Mouse (Mus musculus): Measurements from ENCODE around the gene Galr2. TPM values are rescaled to one million over a fixed set of nuclear protein-coding genes. Genes with fewer than 3 reads are reported as not detected.

The Galr2 gene
- total RNA-seq, 1 experiment, result 1.8 TPM

DNA sequence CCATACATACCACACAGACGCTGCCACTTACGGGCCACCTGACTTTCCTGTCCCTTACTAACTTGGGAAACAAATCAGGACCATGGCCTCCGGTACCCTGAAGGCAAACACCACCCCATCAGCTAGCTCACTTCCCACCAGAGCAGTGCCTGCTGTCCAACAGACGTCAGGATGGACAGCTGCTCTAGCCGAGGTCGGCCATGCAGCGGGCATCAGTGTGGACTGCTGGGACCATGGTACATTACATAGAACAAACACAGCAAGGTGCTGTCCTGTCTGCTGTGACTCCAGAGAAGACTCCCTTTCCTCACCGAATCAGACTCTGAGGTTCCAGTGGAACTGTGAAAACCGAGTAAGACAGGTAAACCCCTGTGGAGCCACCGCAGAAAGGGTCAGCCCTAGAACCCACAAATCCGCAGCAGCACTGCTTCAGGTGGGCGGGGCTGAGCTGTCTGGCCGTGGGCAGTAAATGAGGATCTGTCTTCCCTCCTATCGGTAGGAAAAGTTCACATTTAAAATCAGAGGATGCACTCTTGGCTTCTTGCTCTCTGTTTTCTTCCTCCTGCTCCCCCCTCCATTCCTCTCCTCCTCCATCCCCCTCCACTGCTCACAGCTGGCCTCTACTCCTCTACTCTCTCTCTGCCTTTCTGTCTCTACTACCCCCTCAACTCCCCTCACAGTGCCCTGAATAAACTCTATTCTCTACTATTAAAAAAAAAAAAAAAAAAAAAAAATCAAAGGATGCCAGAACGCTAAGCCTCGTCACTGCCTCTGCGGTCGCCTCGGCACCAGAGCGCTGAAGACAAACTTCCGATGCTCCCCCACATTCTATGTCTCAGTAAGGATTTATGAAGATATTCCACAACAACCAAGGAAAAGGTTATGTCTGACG, 25.4 kb upstream of the Galr2 start:
- Histone ChIP-seq H3K27ac (ENCODE audit: insufficient read depth, low read depth, low read length, poor library complexity, severe bottlenecking) (no peak overlapping the region), H3K4me1 (ENCODE audit: control insufficient read depth in 2 of 2, insufficient read depth in 2 of 2, low read length in 2 of 2, poor library complexity in 1 of 2) (no peaks in the 10 kb centered on the region), H3K9ac (ENCODE audit: insufficient read depth, low read depth, low read length, poor library complexity, severe bottlenecking) (no peak overlapping the region), H3K36me3 (ENCODE audit: control insufficient read depth, insufficient read depth, low read length, poor library complexity, severe bottlenecking) (peaks cover 67% of the 10 kb centered on the region), H3K9me3 (ENCODE audit: control insufficient read depth, insufficient read depth, low read depth, low read length) (no peaks in the 10 kb centered on the region), H3K4me3 (ENCODE audit: insufficient read depth in 1 of 2, low read depth in 1 of 2, low read length in 2 of 2, poor library complexity in 1 of 2, severe bottlenecking in 1 of 2) (no peak overlapping the region)
- DNase-seq (ENCODE audit: low read depth, low spot score), result no peak
- in situ Hi-C loops (cut with MboI; ENCODE audit: low sequenced_read_pairs in 2 of 2, unreplicated experiment in 2 of 2), result no loop called here
- TF ChIP-seq CHD2 (IDR thresholded peaks at IDR 0.05; ENCODE audit: low read depth, low read length) (no peak), MAFK (IDR thresholded peaks at IDR 0.05; ENCODE audit: insufficient read depth, low read depth, low read length) (no peak), HCFC1 (IDR thresholded peaks at IDR 0.05; ENCODE audit: borderline replicate concordance, insufficient read depth, low read length) (no peak), ZNF384 (IDR thresholded peaks at IDR 0.05; ENCODE audit: low read depth, low read length) (no peak), ZC3H11A (IDR thresholded peaks at IDR 0.05; ENCODE audit: borderline replicate concordance, low read depth, low read length) (no peak)

DNA sequence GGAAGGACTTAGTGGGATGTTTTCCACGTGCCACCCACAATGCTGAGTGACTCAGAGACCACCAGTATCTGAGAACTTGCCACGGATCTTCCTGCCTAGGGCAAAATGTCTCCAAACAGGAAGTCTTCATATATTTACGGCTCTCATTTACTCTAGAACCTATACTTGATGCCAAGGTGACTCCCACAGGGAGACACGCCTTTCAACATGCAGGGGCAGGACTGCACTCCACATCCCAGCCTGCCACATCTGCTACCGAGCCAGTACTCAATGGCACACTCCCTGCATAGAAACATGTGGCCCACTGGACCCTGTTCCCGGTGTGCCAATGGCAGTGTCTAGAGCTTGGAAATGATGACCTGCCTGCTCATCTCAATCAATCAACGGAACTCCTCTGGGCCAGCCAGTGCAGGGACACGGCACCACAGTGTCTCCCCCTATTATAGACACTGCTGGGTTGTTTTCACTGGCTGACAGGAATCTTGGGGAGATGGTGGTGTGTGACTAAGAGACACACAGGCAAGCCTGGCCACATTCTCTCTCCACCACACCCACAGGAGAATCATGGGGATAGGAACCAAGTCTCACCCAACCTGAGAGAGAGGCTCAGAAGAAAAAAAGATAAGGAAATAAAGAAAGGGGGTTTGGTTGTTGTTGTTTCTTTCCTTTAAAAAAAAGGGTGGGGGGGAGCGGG, 24.6 kb upstream of the Galr2 start:
- Histone ChIP-seq H3K9ac (ENCODE audit: insufficient read depth, low read depth, low read length, poor library complexity, severe bottlenecking) (no peak overlapping the region), H3K27ac (ENCODE audit: insufficient read depth, low read depth, low read length, poor library complexity, severe bottlenecking) (no peak overlapping the region), H3K4me1 (ENCODE audit: control insufficient read depth in 2 of 2, insufficient read depth in 2 of 2, low read length in 2 of 2, poor library complexity in 1 of 2) (no peaks in the 10 kb centered on the region), H3K36me3 (ENCODE audit: control insufficient read depth, insufficient read depth, low read length, poor library complexity, severe bottlenecking) (peaks cover 66% of the 10 kb centered on the region), H3K9me3 (ENCODE audit: control insufficient read depth, insufficient read depth, low read depth, low read length) (no peaks in the 10 kb centered on the region), H3K4me3 (ENCODE audit: insufficient read depth in 1 of 2, low read depth in 1 of 2, low read length in 2 of 2, poor library complexity in 1 of 2, severe bottlenecking in 1 of 2) (no peak overlapping the region)
- TF ChIP-seq ZC3H11A (IDR thresholded peaks at IDR 0.05; ENCODE audit: borderline replicate concordance, low read depth, low read length) (no peak), HCFC1 (IDR thresholded peaks at IDR 0.05; ENCODE audit: borderline replicate concordance, insufficient read depth, low read length) (no peak), CHD2 (IDR thresholded peaks at IDR 0.05; ENCODE audit: low read depth, low read length) (no peak), MAFK (IDR thresholded peaks at IDR 0.05; ENCODE audit: insufficient read depth, low read depth, low read length) (no peak), ZNF384 (IDR thresholded peaks at IDR 0.05; ENCODE audit: low read depth, low read length) (no peak)
- no peak for DNase-seq (ENCODE audit: low read depth, low spot score)
- in situ Hi-C loops (cut with MboI; ENCODE audit: low sequenced_read_pairs in 2 of 2, unreplicated experiment in 2 of 2), result no loop called here

DNA sequence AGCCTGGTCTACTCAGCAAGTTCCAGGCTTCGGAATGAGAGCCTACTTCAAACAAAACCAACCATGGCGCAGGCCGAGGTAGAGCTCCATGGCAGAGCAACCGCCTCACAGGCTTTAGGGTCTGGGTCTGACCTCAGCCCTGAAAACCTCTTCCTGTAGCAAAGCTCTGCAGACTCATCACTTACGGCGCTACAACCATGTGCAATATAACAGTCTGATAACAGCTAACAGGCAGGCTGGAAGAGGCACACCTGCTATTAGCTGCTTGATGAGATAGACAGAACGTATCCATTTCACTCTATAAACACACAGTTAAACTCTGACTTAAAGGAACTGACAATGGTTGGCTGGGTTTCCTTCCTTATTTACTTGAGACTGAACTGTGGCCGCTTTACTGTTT, 21.3 kb upstream of the Galr2 start:
- no peaks in the 10 kb centered on the region for H3K4me1 ChIP-seq (ENCODE audit: control insufficient read depth in 2 of 2, insufficient read depth in 2 of 2, low read length in 2 of 2, poor library complexity in 1 of 2)
- no peak for TF ChIP-seq CHD2 (IDR thresholded peaks at IDR 0.05; ENCODE audit: low read depth, low read length)
- TF ChIP-seq ZC3H11A (IDR thresholded peaks at IDR 0.05; ENCODE audit: borderline replicate concordance, low read depth, low read length), result no peak
- TF ChIP-seq ZNF384 (IDR thresholded peaks at IDR 0.05; ENCODE audit: low read depth, low read length), result no peak
- TF ChIP-seq HCFC1 (IDR thresholded peaks at IDR 0.05; ENCODE audit: borderline replicate concordance, insufficient read depth, low read length), result no peak
- no peak for TF ChIP-seq MAFK (IDR thresholded peaks at IDR 0.05; ENCODE audit: insufficient read depth, low read depth, low read length)
- no peak for DNase-seq (ENCODE audit: low read depth, low spot score)
- no peak overlapping the region for H3K9ac ChIP-seq (ENCODE audit: insufficient read depth, low read depth, low read length, poor library complexity, severe bottlenecking)
- H3K4me3 ChIP-seq (ENCODE audit: insufficient read depth in 1 of 2, low read depth in 1 of 2, low read length in 2 of 2, poor library complexity in 1 of 2, severe bottlenecking in 1 of 2), result no peak overlapping the region
- in situ Hi-C loops (cut with MboI; ENCODE audit: low sequenced_read_pairs in 2 of 2, unreplicated experiment in 2 of 2), result no loop called here
- H3K36me3 ChIP-seq (ENCODE audit: control insufficient read depth, insufficient read depth, low read length, poor library complexity, severe bottlenecking), result peaks cover 72% of the 10 kb centered on the region
- no peak overlapping the region for H3K27ac ChIP-seq (ENCODE audit: insufficient read depth, low read depth, low read length, poor library complexity, severe bottlenecking)
- no peaks in the 10 kb centered on the region for H3K9me3 ChIP-seq (ENCODE audit: control insufficient read depth, insufficient read depth, low read depth, low read length)

DNA sequence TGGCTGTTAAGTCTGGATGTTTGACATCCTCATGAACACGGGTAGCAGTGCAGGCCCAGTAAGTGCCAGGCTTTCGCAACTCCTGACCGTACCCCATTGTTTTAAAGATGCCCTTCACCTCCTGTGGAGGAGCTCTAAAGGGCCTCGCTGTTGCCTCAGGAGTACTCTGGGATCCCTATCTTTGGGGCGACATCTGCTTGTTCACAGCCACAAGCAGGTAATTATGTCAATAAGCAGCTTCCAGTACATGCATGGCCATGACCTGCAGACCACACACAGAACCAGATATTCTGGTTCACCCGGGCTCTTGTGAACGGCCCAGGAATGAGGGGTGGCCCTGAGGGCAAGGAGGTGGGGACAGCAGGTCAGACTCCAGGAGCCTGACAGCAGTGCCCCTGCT, 20.5 kb upstream of the Galr2 start:
- no peak for TF ChIP-seq HCFC1 (IDR thresholded peaks at IDR 0.05; ENCODE audit: borderline replicate concordance, insufficient read depth, low read length)
- TF ChIP-seq ZNF384 (IDR thresholded peaks at IDR 0.05; ENCODE audit: low read depth, low read length), result no peak
- TF ChIP-seq ZC3H11A (IDR thresholded peaks at IDR 0.05; ENCODE audit: borderline replicate concordance, low read depth, low read length), result no peak
- no peak for TF ChIP-seq MAFK (IDR thresholded peaks at IDR 0.05; ENCODE audit: insufficient read depth, low read depth, low read length)
- no peak for TF ChIP-seq CHD2 (IDR thresholded peaks at IDR 0.05; ENCODE audit: low read depth, low read length)
- no peak for DNase-seq (ENCODE audit: low read depth, low spot score)
- in situ Hi-C loops (cut with MboI; ENCODE audit: low sequenced_read_pairs in 2 of 2, unreplicated experiment in 2 of 2), result no loop called here
- Histone ChIP-seq H3K9me3 (ENCODE audit: control insufficient read depth, insufficient read depth, low read depth, low read length) (no peaks in the 10 kb centered on the region), H3K27ac (ENCODE audit: insufficient read depth, low read depth, low read length, poor library complexity, severe bottlenecking) (no peak overlapping the region), H3K4me3 (ENCODE audit: insufficient read depth in 1 of 2, low read depth in 1 of 2, low read length in 2 of 2, poor library complexity in 1 of 2, severe bottlenecking in 1 of 2) (no peak overlapping the region), H3K9ac (ENCODE audit: insufficient read depth, low read depth, low read length, poor library complexity, severe bottlenecking) (no peak overlapping the region), H3K36me3 (ENCODE audit: control insufficient read depth, insufficient read depth, low read length, poor library complexity, severe bottlenecking) (peaks cover 68% of the 10 kb centered on the region), H3K4me1 (ENCODE audit: control insufficient read depth in 2 of 2, insufficient read depth in 2 of 2, low read length in 2 of 2, poor library complexity in 1 of 2) (no peaks in the 10 kb centered on the region)
